Mouse (Mus musculus) intestine, embryonic 15.5 days (tissue): Measurements from ENCODE around the gene Ankrd11. TPM values are rescaled to one million over a fixed set of nuclear protein-coding genes. Genes with fewer than 3 reads are reported as not detected.

Source experiments
- ATAC-seq: fragments of 200-750 bp; cut with Nextera tagmentation; 2 replicates; pipeline ENCODE4 v1.8.0; 2017; ENCODE audit warnings: moderate TSS enrichment, moderate library complexity
- H3K27ac ChIP-seq: fragments of 300-500 bp; sonication (generic); 2 replicates; pipeline ENCODE4 v1.5.1; 2015; ENCODE audit warnings: mild to moderate bottlenecking, inconsistent platforms
- H3K27me3 ChIP-seq: fragments of 300-500 bp; sonication (generic); replicated peaks from 2 replicates; pipeline ENCODE4 v1.6.1; 2015; ENCODE audit warnings: inconsistent platforms
- H3K36me3 ChIP-seq: fragments of 300-500 bp; sonication (generic); 2 replicates; pipeline ENCODE4 v1.6.1; 2015; ENCODE audit warnings: inconsistent platforms
- H3K4me1 ChIP-seq: fragments of 300-500 bp; sonication (generic); replicated peaks from 2 replicates; pipeline ENCODE4 v1.6.1; 2015; ENCODE audit warnings: inconsistent platforms
- H3K4me2 ChIP-seq: fragments of 300-500 bp; sonication (generic); replicated peaks from 2 replicates; pipeline ENCODE4 v1.6.1; 2015; ENCODE audit warnings: mild to moderate bottlenecking, inconsistent platforms
- H3K4me3 ChIP-seq: fragments of 300-500 bp; sonication (generic); replicated peaks from 2 replicates; pipeline ENCODE4 v1.5.1; 2015; ENCODE audit warnings: inconsistent platforms
- H3K9ac ChIP-seq: fragments of 300-500 bp; sonication (generic); 2 replicates; pipeline ENCODE4 v1.6.1; 2015; ENCODE audit warnings: inconsistent platforms
- H3K9me3 ChIP-seq: fragments of 300-500 bp; sonication (generic); 2 replicates; pipeline ENCODE4 v1.6.1; 2016; ENCODE audit warnings: inconsistent platforms
- WGBS: fragments of 180-500 bp; shearing (Covaris S2); methylation state at CpG from one replicate; pipeline ENCODE4 v1.1.7; 2015; 5-methylcytosine and 5-hydroxymethylcytosine counted together
- polyA plus RNA-seq: library from polyadenylated mRNA; unstranded; fragments of >200 nt; fragmentation: Nextera tagmentation; extraction: Ambion mirVana; gene quantifications from 2 replicates; pipeline ENCODE4 v1.2.1, GENCODE M21; 2015

Ankrd11 gene
- polyA plus RNA-seq, 1 experiment from 2014 or later: 53.9 TPM

DNA sequence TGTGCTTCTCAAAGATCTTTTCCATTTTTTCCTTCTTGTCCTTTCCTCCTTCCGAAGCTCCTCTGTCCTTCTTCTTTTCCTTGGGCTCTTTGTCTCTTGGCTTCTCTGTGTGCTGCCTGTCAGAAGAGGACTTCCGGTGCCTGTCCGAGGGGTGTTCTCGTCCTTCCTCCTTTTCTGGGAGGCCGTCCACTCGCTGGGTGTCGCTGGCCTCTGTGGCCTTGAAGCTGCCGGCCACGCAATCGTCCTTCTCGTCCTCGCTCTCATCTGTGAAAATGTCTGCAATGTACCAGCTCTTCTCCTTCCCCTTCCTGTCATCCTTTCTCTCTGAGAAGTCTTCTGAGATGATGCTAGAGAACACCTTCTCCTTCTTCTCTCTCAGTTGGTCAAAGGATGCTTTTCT is 148.6 kb downstream of the Ankrd11 start:
- Histone ChIP-seq H3K9ac (no peak overlapping the region), H3K36me3 (peaks cover 80% of the 10 kb centered on the region), H3K9me3 (no peaks in the 10 kb centered on the region), H3K27me3 (no peaks in the 10 kb centered on the region), H3K4me3 (no peak overlapping the region), H3K4me2 (no peak overlapping the region), H3K27ac (no peak overlapping the region), H3K4me1 (no peaks in the 10 kb centered on the region)
- no peak for ATAC-seq
- 87% methylated on average over 12 of the region's 12 CpGs for WGBS

- Histone ChIP-seq H3K9ac (no peak overlapping the region), H3K4me1 (no peaks in the 10 kb centered on the region), H3K4me3 (no peak overlapping the region), H3K4me2 (no peak overlapping the region), H3K9me3 (no peaks in the 10 kb centered on the region), H3K27ac (no peak overlapping the region), H3K36me3 (peaks cover 87% of the 10 kb centered on the region), H3K27me3 (no peaks in the 10 kb centered on the region)
- 86% methylated on average over 12 of the region's 12 CpGs for WGBS
- no peak for ATAC-seq
Observed at GRCm38 (mm10) chr8:122891440-122891839, 150.6 kb downstream of the Ankrd11 start.

DNA sequence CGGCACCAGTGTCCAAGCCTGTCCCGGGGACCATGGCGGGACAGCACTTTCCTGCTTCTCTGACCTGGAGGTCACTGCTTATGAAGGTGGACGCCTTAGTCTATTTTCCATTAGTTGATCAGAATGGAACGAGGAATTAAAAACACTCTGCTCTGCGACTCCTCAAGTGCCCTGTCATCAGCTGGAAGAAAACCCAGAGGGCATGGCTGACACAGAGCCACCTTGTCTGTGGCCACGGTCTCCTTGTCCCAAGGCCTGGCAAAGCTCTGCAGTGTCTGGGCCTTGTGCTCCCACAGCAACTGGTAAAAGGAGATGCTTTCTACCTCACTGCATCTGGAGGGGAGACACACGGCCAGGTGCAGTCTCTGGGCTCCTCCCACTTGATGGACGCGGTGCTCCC is 158.4 kb downstream of the Ankrd11 start:
- no peak overlapping the region for H3K9ac ChIP-seq
- H3K4me2 ChIP-seq: no peak overlapping the region
- no peak for ATAC-seq
- H3K27me3 ChIP-seq: no peaks in the 10 kb centered on the region
- H3K27ac ChIP-seq: no peak overlapping the region
- no peaks in the 10 kb centered on the region for H3K9me3 ChIP-seq
- H3K36me3 ChIP-seq: peaks cover 57% of the 10 kb centered on the region
- H3K4me3 ChIP-seq: no peak overlapping the region
- H3K4me1 ChIP-seq: no peaks in the 10 kb centered on the region
- 81% methylated on average over 10 of the region's 10 CpGs for WGBS

- Histone ChIP-seq H3K27me3 (no peaks in the 10 kb centered on the region), H3K9ac (no peak overlapping the region), H3K36me3 (peaks cover 28% of the 10 kb centered on the region), H3K4me3 (no peak overlapping the region), H3K27ac (no peak overlapping the region), H3K9me3 (no peaks in the 10 kb centered on the region), H3K4me2 (no peak overlapping the region), H3K4me1 (no peaks in the 10 kb centered on the region)
- WGBS: 32% methylated on average over 3 of the region's 3 CpGs
- no peak for ATAC-seq
Observed at GRCm38 (mm10) chr8:122880302-122880701, 161.8 kb downstream of the Ankrd11 start.

GRCm38 (mm10) chr8:122878231-122878630 is 163.8 kb downstream of the Ankrd11 start:
- Histone ChIP-seq H3K36me3 (peaks cover 11% of the 10 kb centered on the region), H3K4me3 (no peak overlapping the region), H3K27me3 (no peaks in the 10 kb centered on the region), H3K27ac (no peak overlapping the region), H3K9ac (no peak overlapping the region), H3K4me2 (no peak overlapping the region), H3K4me1 (no peaks in the 10 kb centered on the region), H3K9me3 (no peaks in the 10 kb centered on the region)
- ATAC-seq: no peak
- 84% methylated on average over 3 of the region's 3 CpGs for WGBS

DNA sequence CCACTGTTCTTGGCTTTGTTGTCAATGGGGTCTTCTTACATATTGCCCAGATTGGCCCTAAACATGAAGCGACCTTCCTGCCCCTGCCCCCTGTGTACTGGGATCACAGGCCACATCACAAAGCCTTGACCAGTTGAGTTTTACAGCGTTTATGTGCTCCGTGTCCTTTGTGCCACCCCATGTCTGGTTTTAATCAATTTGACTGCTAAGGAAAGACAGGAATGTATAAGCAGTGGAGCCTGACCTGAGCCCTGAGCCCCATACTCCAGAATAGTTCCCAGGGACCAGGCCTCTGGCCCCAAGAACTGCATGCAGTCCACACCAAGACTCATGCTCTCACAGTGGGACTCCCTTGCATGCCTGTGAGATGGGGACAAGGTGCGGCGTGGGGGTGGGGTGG is 166.9 kb downstream of the Ankrd11 start:
- Histone ChIP-seq H3K27ac (no peak overlapping the region), H3K27me3 (no peaks in the 10 kb centered on the region), H3K9ac (no peak overlapping the region), H3K4me2 (no peak overlapping the region), H3K36me3 (no peaks in the 10 kb centered on the region), H3K4me1 (peaks cover 4% of the 10 kb centered on the region; the same call in 1 of the 2 replicates), H3K9me3 (no peaks in the 10 kb centered on the region), H3K4me3 (no peak overlapping the region)
- WGBS: 55% methylated on average over 5 of the region's 5 CpGs
- ATAC-seq: no peak

- no peak overlapping the region for H3K9ac ChIP-seq
- H3K4me3 ChIP-seq: no peak overlapping the region
- peaks cover 4% of the 10 kb centered on the region; the same call in 1 of the 2 replicates for H3K4me1 ChIP-seq
- H3K27ac ChIP-seq: no peak overlapping the region
- no peak for ATAC-seq
- H3K36me3 ChIP-seq: no peaks in the 10 kb centered on the region
- WGBS: 37% methylated on average over 6 of the region's 6 CpGs
- H3K27me3 ChIP-seq: no peaks in the 10 kb centered on the region
- H3K4me2 ChIP-seq: no peak overlapping the region
- H3K9me3 ChIP-seq: no peaks in the 10 kb centered on the region
Observed at GRCm38 (mm10) chr8:122873171-122873570, 168.9 kb downstream of the Ankrd11 start.

DNA sequence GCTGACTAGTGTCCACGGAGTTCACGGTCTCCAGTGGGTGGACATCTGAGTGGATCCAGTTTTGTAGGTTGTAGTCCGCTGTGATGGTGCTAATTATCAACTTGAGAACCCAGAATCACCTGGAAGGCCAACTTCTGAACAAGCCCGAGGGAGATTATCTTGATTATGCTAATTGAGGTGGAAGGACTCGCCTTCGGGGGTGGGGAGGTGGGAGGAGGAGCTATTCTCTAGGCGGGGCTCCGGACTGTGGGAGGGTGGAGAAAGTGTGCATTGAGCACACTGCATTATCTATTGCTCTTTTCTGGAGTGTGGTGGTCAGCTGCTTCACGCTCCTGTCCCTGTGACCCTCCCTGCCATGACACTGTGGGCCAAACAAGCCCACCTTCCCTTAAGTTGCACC is 170.4 kb downstream of the Ankrd11 start:
- H3K4me3 ChIP-seq: no peak overlapping the region
- no peak; the same call in 1 of the 2 replicates for ATAC-seq
- no peak overlapping the region for H3K4me2 ChIP-seq
- H3K9me3 ChIP-seq: no peaks in the 10 kb centered on the region
- H3K9ac ChIP-seq: no peak overlapping the region
- no peaks in the 10 kb centered on the region for H3K36me3 ChIP-seq
- peaks cover 4% of the 10 kb centered on the region; the same call in 1 of the 2 replicates for H3K4me1 ChIP-seq
- WGBS: 75% methylated on average over 9 of the region's 9 CpGs
- H3K27me3 ChIP-seq: no peaks in the 10 kb centered on the region
- no peak overlapping the region for H3K27ac ChIP-seq

GRCm38 (mm10) chr8:122870377-122870863 is 171.7 kb downstream of the Ankrd11 start:
- H3K4me3 ChIP-seq: peak overlapping the region; percentile 12
- peak overlapping the region; percentile 54 for H3K4me2 ChIP-seq
- 22% methylated on average over 31 of the region's 31 CpGs for WGBS
- H3K9me3 ChIP-seq: no peaks in the 10 kb centered on the region
- peak; percentile 50 for ATAC-seq
- no peaks in the 10 kb centered on the region for H3K36me3 ChIP-seq
- 0 out of 2 replicates have a peak overlapping the region, but pooled peaks have one; percentile 12 for H3K9ac ChIP-seq
- H3K27me3 ChIP-seq: no peaks in the 10 kb centered on the region
- peaks cover 4% of the 10 kb centered on the region; the same call in 1 of the 2 replicates for H3K4me1 ChIP-seq
- H3K27ac ChIP-seq: no peak overlapping the region

DNA sequence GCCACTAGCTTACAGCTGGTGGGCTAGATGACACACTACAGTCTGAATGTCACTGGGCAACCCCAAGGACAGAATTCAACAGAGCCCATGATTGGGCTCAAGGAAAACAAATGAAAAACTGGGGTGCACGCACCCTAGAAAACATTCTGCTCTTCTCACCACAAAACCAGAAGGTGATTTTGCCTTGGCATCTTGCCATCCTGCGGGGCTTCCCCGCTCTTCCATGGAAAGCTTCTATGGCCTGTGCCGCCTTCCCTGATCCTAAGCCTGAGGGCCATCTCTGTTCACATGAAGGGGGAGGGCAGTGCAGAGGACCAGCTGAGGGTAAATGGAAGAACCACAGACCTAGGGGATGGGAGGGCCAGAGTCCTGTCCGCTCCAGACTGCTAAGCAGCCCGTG is 174.1 kb downstream of the Ankrd11 start:
- Histone ChIP-seq H3K4me2 (no peak overlapping the region), H3K4me1 (peaks cover 4% of the 10 kb centered on the region; the same call in 1 of the 2 replicates), H3K9me3 (no peaks in the 10 kb centered on the region), H3K27ac (no peak overlapping the region), H3K9ac (no peak overlapping the region), H3K27me3 (no peaks in the 10 kb centered on the region), H3K36me3 (no peaks in the 10 kb centered on the region), H3K4me3 (no peak overlapping the region)
- ATAC-seq: no peak
- 89% methylated on average over 6 of the region's 6 CpGs for WGBS

DNA sequence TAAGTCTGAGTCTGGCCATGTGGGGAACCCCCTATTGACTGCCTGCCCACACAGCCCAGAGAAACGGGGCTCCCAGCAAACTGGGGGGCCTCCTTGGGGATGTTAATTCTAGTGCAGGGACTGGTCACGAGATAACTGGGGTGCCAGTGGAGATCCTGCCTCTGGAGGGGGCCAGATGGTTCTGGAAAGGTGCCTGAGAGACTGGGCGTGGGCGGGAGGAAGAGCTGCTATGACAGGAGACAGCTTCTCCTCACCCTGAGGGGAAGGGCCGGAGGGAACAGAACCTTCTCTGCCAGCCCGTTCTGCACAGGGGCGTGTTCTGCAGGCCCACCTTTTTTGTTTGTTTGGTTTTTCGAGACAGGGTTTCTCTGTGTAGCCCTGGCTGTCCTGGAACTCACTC is 175.8 kb downstream of the Ankrd11 start:
- no peak for ATAC-seq
- H3K4me3 ChIP-seq: no peak overlapping the region
- peaks cover 4% of the 10 kb centered on the region; the same call in 1 of the 2 replicates for H3K4me1 ChIP-seq
- no peak overlapping the region for H3K9ac ChIP-seq
- WGBS: 80% methylated on average over 8 of the region's 8 CpGs
- no peaks in the 10 kb centered on the region for H3K36me3 ChIP-seq
- no peak overlapping the region for H3K4me2 ChIP-seq
- no peaks in the 10 kb centered on the region for H3K27me3 ChIP-seq
- H3K9me3 ChIP-seq: no peaks in the 10 kb centered on the region
- no peak overlapping the region for H3K27ac ChIP-seq

GRCm38 (mm10) chr8:122865441-122865840 is 176.6 kb downstream of the Ankrd11 start:
- no peak for ATAC-seq
- Histone ChIP-seq H3K36me3 (no peaks in the 10 kb centered on the region), H3K4me1 (peaks cover 2% of the 10 kb centered on the region; the same call in 1 of the 2 replicates), H3K27me3 (no peaks in the 10 kb centered on the region), H3K27ac (no peak overlapping the region), H3K4me2 (peak overlapping the region; percentile 51), H3K9ac (no peak overlapping the region), H3K9me3 (no peaks in the 10 kb centered on the region), H3K4me3 (no peak overlapping the region)
- WGBS: 67% methylated on average over 10 of the region's 10 CpGs

GRCm38 (mm10) chr8:122864719-122865129 is 177.4 kb downstream of the Ankrd11 start:
- 58% methylated on average over 26 of the region's 26 CpGs for WGBS

More at GRCm38 (mm10) chr8:122864719-122865129, 177.4 kb downstream of the Ankrd11 start:
- peak overlapping the region; percentile 51 for H3K4me2 ChIP-seq
- peak; percentile 40; the same call in 1 of the 2 replicates for ATAC-seq
- H3K9ac ChIP-seq: no peak overlapping the region
- no peaks in the 10 kb centered on the region for H3K4me1 ChIP-seq
- peak overlapping the region; percentile 10; the same call in 1 of the 2 replicates for H3K4me3 ChIP-seq
- no peaks in the 10 kb centered on the region for H3K9me3 ChIP-seq
- no peaks in the 10 kb centered on the region for H3K36me3 ChIP-seq
- no peaks in the 10 kb centered on the region for H3K27me3 ChIP-seq
- H3K27ac ChIP-seq: no peak overlapping the region
